Mouse (Mus musculus) spleen, adult 2 months (tissue): ENCODE measurements around the gene Gm17651.

ENCODE experiments used
- CTCF ChIP-seq: fragments of 200-500 bp; IDR thresholded peaks from 2 replicates; pipeline ENCODE4 v1.5.1; 2011; ENCODE audit warnings: mild to moderate bottlenecking, inconsistent platforms; ENCODE audit not compliant: insufficient read depth, insufficient read length, insufficient replicate concordance; ENCODE audit errors: extremely low read depth
- POLR2A ChIP-seq: fragments of 200-500 bp; IDR thresholded peaks from 2 replicates; pipeline ENCODE4 v1.6.1; 2011; ENCODE audit warnings: low read depth, low read length, inconsistent platforms

GRCm38 (mm10) chr3:97710881-97711280 is 36.4 kb upstream of the Gm17651 start:
- no peak for TF ChIP-seq CTCF
- no peak for TF ChIP-seq POLR2A
